Mouse (Mus musculus) left cerebral cortex, adult 2 months (tissue): ENCODE data around the gene Fcnb. TPM values are rescaled to one million over a fixed set of nuclear protein-coding genes. Genes with fewer than 3 reads are reported as not detected.

ENCODE experiments used
- DNase-seq, 2 experiments: peaks; one replicate each; pipeline ENCODE4 v3.0.0; 2021 to 2022; ENCODE audit warnings: low spot score in 2 of 2, mixed read lengths in 1 of 2; ENCODE audit errors: extremely low spot score in 1 of 2
- H3K27ac ChIP-seq: fragments of 200-600 bp; 2 replicates; pipeline ENCODE4 v1.8.1; 2022
- H3K4me3 ChIP-seq: fragments of 200-600 bp; 2 replicates; pipeline ENCODE4 v1.8.1; 2022
- CTCF ChIP-seq: fragments of 200-600 bp; IDR thresholded peaks from 2 replicates; pipeline ENCODE4 v1.8.1; 2022; ENCODE audit warnings: antibody characterized with exemption, mild to moderate bottlenecking, moderate library complexity
- intact Hi-C: fragments of 180-260 bp; cut with DNase I; formaldehyde crosslinking; loops from one replicate; pipeline ENCODE4 v1.15.1; 2025
- total RNA-seq, 2 experiments: library from RNA; stranded (reverse); gene quantifications; 2 replicates each; pipeline ENCODE4 v1.2.3; 2021

Fcnb gene
- total RNA-seq, 2 experiments from 2014 or later = not detected

- H3K27ac ChIP-seq = peak overlapping the region; percentile 83
- no peak overlapping the region for H3K4me3 ChIP-seq
- peak in 1 of 2 experiments; percentile 20 for DNase-seq
- no peak for TF ChIP-seq CTCF
- intact Hi-C loops = loop anchor here (1.0 to 5.0 kb wide), 7 partner anchors 31 to 345 kb away; partner anchors contain the start of gene Olfm1
Measured at GRCm38 (mm10) chr2:28067821-28068536, 16.7 kb downstream of the Fcnb start.

GRCm38 (mm10) chr2:28067175-28067574 is 17.5 kb downstream of the Fcnb start:
- intact Hi-C loops = loop anchor here (2.0 to 5.0 kb wide), 3 partner anchors 75 to 235 kb away; partner anchors contain the start of gene Olfm1
- peak overlapping the region; percentile 83 for H3K27ac ChIP-seq

GRCm38 (mm10) chr2:28066686-28067085 is 18.0 kb downstream of the Fcnb start:
- H3K27ac ChIP-seq = peak overlapping the region; percentile 83
- intact Hi-C loops = loop anchor here (2.0 to 5.0 kb wide), 3 partner anchors 74 to 236 kb away; partner anchors contain the start of gene Olfm1
- TF ChIP-seq CTCF = no peak

More at GRCm38 (mm10) chr2:28067175-28067574, 17.5 kb downstream of the Fcnb start:
- no peak; the same call in 1 of the 2 replicates for TF ChIP-seq CTCF
- no peak overlapping the region for H3K4me3 ChIP-seq
- peak; percentile 49 to 54 for DNase-seq

GRCm38 (mm10) chr2:28065081-28065651 is 19.5 kb downstream of the Fcnb start:
- DNase-seq = no peak
- Histone ChIP-seq H3K27ac (no peak overlapping the region), H3K4me3 (no peak overlapping the region)
- TF ChIP-seq CTCF = no peak
- intact Hi-C loops = loop anchor here (5.0 kb wide), 2 partner anchors 73 to 237 kb away; no protein-coding TSS in a partner anchor

More at GRCm38 (mm10) chr2:28066686-28067085, 18.0 kb downstream of the Fcnb start:
- no peak overlapping the region for H3K4me3 ChIP-seq
- DNase-seq = peak in 1 of 2 experiments; percentile 14

GRCm38 (mm10) chr2:28064339-28065080 is 20.2 kb downstream of the Fcnb start:
- intact Hi-C loops = loop anchor here (5.0 kb wide), 2 partner anchors 72 to 238 kb away; no protein-coding TSS in a partner anchor
- TF ChIP-seq CTCF = no peak

GRCm38 (mm10) chr2:28063711-28064338 is 20.9 kb downstream of the Fcnb start:
- Histone ChIP-seq H3K27ac (no peak overlapping the region), H3K4me3 (no peak overlapping the region)
- intact Hi-C loops = no loop called here
- no peak for TF ChIP-seq CTCF
- DNase-seq = no peak

More at GRCm38 (mm10) chr2:28064339-28065080, 20.2 kb downstream of the Fcnb start:
- H3K27ac ChIP-seq = no peak overlapping the region
- no peak overlapping the region for H3K4me3 ChIP-seq
- no peak for DNase-seq

GRCm38 (mm10) chr2:28059922-28060321 is 24.8 kb downstream of the Fcnb start:
- TF ChIP-seq CTCF = no peak
- Histone ChIP-seq H3K4me3 (no peak overlapping the region), H3K27ac (no peak overlapping the region)
- no peak for DNase-seq
- intact Hi-C loops = no loop called here

- no peak for DNase-seq
- H3K27ac ChIP-seq = no peak overlapping the region
- intact Hi-C loops = no loop called here
- H3K4me3 ChIP-seq = no peak overlapping the region
- no peak for TF ChIP-seq CTCF
Measured at GRCm38 (mm10) chr2:28047092-28047491, 37.6 kb downstream of the Fcnb start.

GRCm38 (mm10) chr2:28046311-28046710 is 38.4 kb downstream of the Fcnb start:
- no peak for TF ChIP-seq CTCF
- H3K4me3 ChIP-seq = no peak overlapping the region
- H3K27ac ChIP-seq = no peak overlapping the region
- DNase-seq = no peak
- intact Hi-C loops = no loop called here

- intact Hi-C loops = no loop called here
- no peak for TF ChIP-seq CTCF
Measured at GRCm38 (mm10) chr2:28044920-28045598, 39.6 kb downstream of the Fcnb start.

GRCm38 (mm10) chr2:28040466-28040865 is 44.2 kb downstream of the Fcnb start:
- DNase-seq = no peak
- intact Hi-C loops = no loop called here
- TF ChIP-seq CTCF = no peak
- H3K27ac ChIP-seq = no peak overlapping the region
- H3K4me3 ChIP-seq = no peak overlapping the region

More at GRCm38 (mm10) chr2:28044920-28045598, 39.6 kb downstream of the Fcnb start:
- Histone ChIP-seq H3K27ac (no peak overlapping the region), H3K4me3 (no peak overlapping the region)
- no peak for DNase-seq
